Mouse (Mus musculus) olfactory bulb, adult 2 months (tissue): Measurements from ENCODE around the gene Sqstm1.

ENCODE experiments used
- CTCF ChIP-seq: fragments of 200-500 bp; IDR thresholded peaks from 2 replicates; pipeline ENCODE4 v1.5.1; 2012; ENCODE audit warnings: low read depth, mild to moderate bottlenecking, low read length, moderate library complexity; ENCODE audit not compliant: insufficient read depth
- POLR2A ChIP-seq: fragments of 200-500 bp; IDR thresholded peaks from 2 replicates; pipeline ENCODE4 v1.6.1; 2012; ENCODE audit warnings: mild to moderate bottlenecking, low read depth, low read length, moderate library complexity; ENCODE audit not compliant: insufficient read depth

- TF ChIP-seq POLR2A (no peak), CTCF (no peak)
These were observed 34.3 kb downstream of the Sqstm1 start for GRCm38 (mm10) chr11:50176351-50176750.
